Mouse (Mus musculus): Measurements from ENCODE around the gene Wnk4.

DNA sequence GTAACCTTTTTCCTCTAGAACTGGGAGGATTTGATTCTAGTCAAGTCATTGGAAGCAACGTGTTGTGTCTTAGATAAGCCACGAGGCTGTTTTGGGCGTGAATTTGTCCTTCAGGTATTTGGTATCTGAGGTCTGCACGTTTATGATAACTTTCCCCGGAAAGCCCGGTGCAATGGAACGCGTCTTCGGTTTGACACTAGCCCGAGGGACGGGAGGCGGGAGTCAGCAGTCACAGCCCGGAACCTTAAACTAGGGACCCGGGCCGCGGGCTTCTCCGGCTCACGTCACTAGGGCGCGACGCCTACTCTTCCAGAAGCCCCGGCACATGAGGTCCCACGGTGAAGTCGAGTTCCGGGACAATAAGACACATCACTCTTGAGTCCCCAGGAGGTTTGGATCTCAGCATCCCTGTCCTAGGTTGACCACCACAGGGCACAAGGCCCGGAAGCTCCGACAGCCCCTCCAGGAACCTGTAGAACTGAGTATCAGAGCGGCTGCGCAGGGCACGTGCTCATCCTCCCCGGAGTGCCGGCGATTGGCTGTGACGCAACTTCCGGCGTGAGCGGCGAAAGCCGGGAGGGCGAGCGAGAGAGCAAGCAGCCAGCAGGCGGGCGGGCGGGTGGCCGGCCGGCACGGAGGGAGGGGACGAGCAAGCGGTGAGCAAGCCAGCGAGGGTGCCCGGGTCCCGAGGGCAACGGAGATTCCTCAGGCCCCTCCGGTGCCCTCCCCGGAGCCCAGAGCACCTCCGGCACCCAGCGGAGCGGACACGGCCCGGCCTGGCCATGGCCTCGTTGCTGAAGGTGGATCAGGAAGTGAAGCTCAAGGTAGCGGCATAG is 55.5 kb downstream of the Wnk4 start, which contains the start of gene Psme3:
- no peak for TF ChIP-seq MAFK (IDR thresholded peaks at IDR 0.05; ENCODE audit: insufficient read depth, low read depth, low read length)
- no peak for TF ChIP-seq CHD2 (IDR thresholded peaks at IDR 0.05; ENCODE audit: low read depth, low read length)
- no peak for TF ChIP-seq ZC3H11A (IDR thresholded peaks at IDR 0.05; ENCODE audit: borderline replicate concordance, low read depth, low read length)
- peak; percentile 84 for TF ChIP-seq HCFC1 (IDR thresholded peaks at IDR 0.05; ENCODE audit: borderline replicate concordance, insufficient read depth, low read length)
- TF ChIP-seq ZNF384 (IDR thresholded peaks at IDR 0.05; ENCODE audit: low read depth, low read length), result no peak

Data from ES-E14 (cell line).